Mouse (Mus musculus): ENCODE data around the gene Vsig8. TPM values are rescaled to one million over a fixed set of nuclear protein-coding genes. Genes with fewer than 3 reads are reported as not detected.

The Vsig8 gene
- polyA plus RNA-seq (2012; ENCODE audit: insufficient read depth, low replicate concordance), result not detected in 2 replicates

GRCm38 (mm10) chr1:172555638-172556037, at the start of gene Vsig8:
Vsig8 (plus strand) TSS chr1:172555938.
- no peaks in the 10 kb centered on the region for H3K36me3 ChIP-seq (replicated peaks; ENCODE audit: low read length)
- TF ChIP-seq GATA1 (IDR thresholded peaks at IDR 0.05; ENCODE audit: borderline replicate concordance, low read length) (no peak), FLI1 (IDR thresholded peaks at IDR 0.05; ENCODE audit: low read length) (no peak)
- no peak within 1 kb of the TSS for H3K4me3 ChIP-seq (replicated peaks)
- H3K27me3 ChIP-seq (replicated peaks), result peaks cover 92% of the 10 kb centered on the region
- peaks cover 3% of the 10 kb centered on the region for H3K4me1 ChIP-seq
- no peaks in the 10 kb centered on the region for H3K9me3 ChIP-seq

- peaks cover 100% of the 10 kb centered on the region for H3K4me1 ChIP-seq
- H3K9me3 ChIP-seq, result no peaks in the 10 kb centered on the region
- H3K4me3 ChIP-seq (replicated peaks), result no peak overlapping the region
- no peaks in the 10 kb centered on the region for H3K27me3 ChIP-seq (replicated peaks)
- peaks cover 87% of the 10 kb centered on the region for H3K36me3 ChIP-seq (replicated peaks; ENCODE audit: low read length)
- no peak for TF ChIP-seq GATA1 (IDR thresholded peaks at IDR 0.05; ENCODE audit: borderline replicate concordance, low read length)
- no peak for TF ChIP-seq FLI1 (IDR thresholded peaks at IDR 0.05; ENCODE audit: low read length)
These were observed 48.7 kb upstream of the Vsig8 start for GRCm38 (mm10) chr1:172507001-172507400.

- peaks cover 88% of the 10 kb centered on the region for H3K36me3 ChIP-seq (replicated peaks; ENCODE audit: low read length)
- H3K4me3 ChIP-seq (replicated peaks), result peak overlapping the region; percentile 50
- H3K27me3 ChIP-seq (replicated peaks), result no peaks in the 10 kb centered on the region
- H3K4me1 ChIP-seq, result peaks cover 100% of the 10 kb centered on the region
- H3K9me3 ChIP-seq, result no peaks in the 10 kb centered on the region
- no peak for TF ChIP-seq FLI1 (IDR thresholded peaks at IDR 0.05; ENCODE audit: low read length)
- TF ChIP-seq GATA1 (IDR thresholded peaks at IDR 0.05; ENCODE audit: borderline replicate concordance, low read length), result no peak
These were observed 48.0 kb upstream of the Vsig8 start for GRCm38 (mm10) chr1:172507701-172508100.

GRCm38 (mm10) chr1:172508172-172508571, 47.6 kb upstream of the Vsig8 start:
- Histone ChIP-seq H3K4me1 (peaks cover 100% of the 10 kb centered on the region), H3K36me3 (replicated peaks; ENCODE audit: low read length) (peaks cover 84% of the 10 kb centered on the region)
- TF ChIP-seq GATA1 (IDR thresholded peaks at IDR 0.05; ENCODE audit: borderline replicate concordance, low read length) (no peak), FLI1 (IDR thresholded peaks at IDR 0.05; ENCODE audit: low read length) (no peak)

GRCm38 (mm10) chr1:172509235-172509634, 46.5 kb upstream of the Vsig8 start:
- no peaks in the 10 kb centered on the region for H3K27me3 ChIP-seq (replicated peaks)
- peaks cover 100% of the 10 kb centered on the region for H3K4me1 ChIP-seq
- H3K9me3 ChIP-seq, result no peaks in the 10 kb centered on the region
- H3K4me3 ChIP-seq (replicated peaks), result no peak overlapping the region
- no peak for TF ChIP-seq FLI1 (IDR thresholded peaks at IDR 0.05; ENCODE audit: low read length)
- no peak for TF ChIP-seq GATA1 (IDR thresholded peaks at IDR 0.05; ENCODE audit: borderline replicate concordance, low read length)
- peaks cover 76% of the 10 kb centered on the region for H3K36me3 ChIP-seq (replicated peaks; ENCODE audit: low read length)

More at GRCm38 (mm10) chr1:172508172-172508571, 47.6 kb upstream of the Vsig8 start:
- Histone ChIP-seq H3K9me3 (no peaks in the 10 kb centered on the region), H3K4me3 (replicated peaks) (no peak overlapping the region), H3K27me3 (replicated peaks) (no peaks in the 10 kb centered on the region)

- H3K9me3 ChIP-seq, result no peaks in the 10 kb centered on the region
These were observed 45.8 kb upstream of the Vsig8 start for GRCm38 (mm10) chr1:172509983-172510382.

GRCm38 (mm10) chr1:172510421-172510972, 45.2 kb upstream of the Vsig8 start:
- Histone ChIP-seq H3K36me3 (replicated peaks; ENCODE audit: low read length) (peaks cover 64% of the 10 kb centered on the region), H3K27me3 (replicated peaks) (no peaks in the 10 kb centered on the region), H3K4me1 (peaks cover 100% of the 10 kb centered on the region), H3K4me3 (replicated peaks) (no peak overlapping the region), H3K9me3 (no peaks in the 10 kb centered on the region)
- TF ChIP-seq GATA1 (IDR thresholded peaks at IDR 0.05; ENCODE audit: borderline replicate concordance, low read length) (no peak), FLI1 (IDR thresholded peaks at IDR 0.05; ENCODE audit: low read length) (no peak)

More at GRCm38 (mm10) chr1:172509983-172510382, 45.8 kb upstream of the Vsig8 start:
- TF ChIP-seq FLI1 (IDR thresholded peaks at IDR 0.05; ENCODE audit: low read length), result no peak
- no peak for TF ChIP-seq GATA1 (IDR thresholded peaks at IDR 0.05; ENCODE audit: borderline replicate concordance, low read length)
- Histone ChIP-seq H3K36me3 (replicated peaks; ENCODE audit: low read length) (peaks cover 69% of the 10 kb centered on the region), H3K27me3 (replicated peaks) (no peaks in the 10 kb centered on the region), H3K4me3 (replicated peaks) (no peak overlapping the region), H3K4me1 (peaks cover 100% of the 10 kb centered on the region)

GRCm38 (mm10) chr1:172512962-172513361, 42.8 kb upstream of the Vsig8 start:
- Histone ChIP-seq H3K4me1 (peaks cover 88% of the 10 kb centered on the region), H3K36me3 (replicated peaks; ENCODE audit: low read length) (peaks cover 49% of the 10 kb centered on the region), H3K4me3 (replicated peaks) (peak overlapping the region; percentile 91), H3K9me3 (peaks cover 5% of the 10 kb centered on the region; the same call in 1 of the 2 replicates), H3K27me3 (replicated peaks) (no peaks in the 10 kb centered on the region)
- TF ChIP-seq GATA1 (IDR thresholded peaks at IDR 0.05; ENCODE audit: borderline replicate concordance, low read length) (no peak), FLI1 (IDR thresholded peaks at IDR 0.05; ENCODE audit: low read length) (peak; percentile 87)

GRCm38 (mm10) chr1:172513525-172514212, 42.1 kb upstream of the Vsig8 start:
- Histone ChIP-seq H3K4me3 (replicated peaks) (peak overlapping the region; percentile 91), H3K36me3 (replicated peaks; ENCODE audit: low read length) (peaks cover 42% of the 10 kb centered on the region), H3K9me3 (peaks cover 5% of the 10 kb centered on the region; the same call in 1 of the 2 replicates), H3K4me1 (peaks cover 81% of the 10 kb centered on the region), H3K27me3 (replicated peaks) (no peaks in the 10 kb centered on the region)
- TF ChIP-seq FLI1 (IDR thresholded peaks at IDR 0.05; ENCODE audit: low read length) (peak; percentile 81; the same call in 1 of the 2 replicates), GATA1 (IDR thresholded peaks at IDR 0.05; ENCODE audit: borderline replicate concordance, low read length) (peak; percentile 95)

GRCm38 (mm10) chr1:172514213-172514529, 41.6 kb upstream of the Vsig8 start:
- no peaks in the 10 kb centered on the region for H3K27me3 ChIP-seq (replicated peaks)
- H3K9me3 ChIP-seq, result peaks cover 5% of the 10 kb centered on the region; the same call in 1 of the 2 replicates
- no peak for TF ChIP-seq FLI1 (IDR thresholded peaks at IDR 0.05; ENCODE audit: low read length)
- TF ChIP-seq GATA1 (IDR thresholded peaks at IDR 0.05; ENCODE audit: borderline replicate concordance, low read length), result no peak
- peaks cover 79% of the 10 kb centered on the region for H3K4me1 ChIP-seq
- peaks cover 37% of the 10 kb centered on the region for H3K36me3 ChIP-seq (replicated peaks; ENCODE audit: low read length)
- peak overlapping the region; percentile 91 for H3K4me3 ChIP-seq (replicated peaks)
